Mouse (Mus musculus): Measurements from ENCODE around the gene Scly. TPM values are rescaled to one million over a fixed set of nuclear protein-coding genes. Genes with fewer than 3 reads are reported as not detected.

Gene Scly
- polyA plus RNA-seq, 1 experiment from 2014 or later: 37.0 TPM

DNA sequence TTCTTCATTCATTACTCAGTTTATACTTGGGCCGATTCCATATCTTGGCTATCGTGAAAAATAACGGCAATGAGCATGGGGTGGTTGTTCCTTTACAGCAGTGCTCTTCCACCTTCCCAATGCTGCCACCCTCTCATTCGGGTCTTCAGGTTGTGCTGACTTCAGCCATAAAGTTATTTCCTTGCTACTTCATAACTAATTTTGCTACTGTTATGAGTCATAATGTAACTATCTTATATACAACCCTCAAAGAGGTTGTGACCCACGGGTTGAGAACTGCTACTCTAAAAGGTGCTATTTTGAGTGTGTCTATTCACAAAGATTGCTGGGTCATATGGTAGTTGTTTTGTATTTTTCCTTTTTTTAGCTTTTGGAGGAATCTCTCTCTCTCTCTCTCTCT lies 38.3 kb upstream of the Scly start:
- WGBS: 83% methylated on average over 5 of the region's 5 CpGs
- H3K4me3 ChIP-seq (ENCODE audit: low read depth, low read length): no peak overlapping the region
- H3K4me2 ChIP-seq: no peak overlapping the region
- H3K9ac ChIP-seq (ENCODE audit: low read depth, low read length): no peak overlapping the region
- H3K27ac ChIP-seq (ENCODE audit: low read depth, low read length): no peak overlapping the region
- H3K4me1 ChIP-seq (replicated peaks; ENCODE audit: control insufficient read depth, insufficient read depth, low read length): no peaks in the 10 kb centered on the region; the same call in 1 of the 2 replicates
- H3K36me3 ChIP-seq (ENCODE audit: control insufficient read depth, insufficient read depth, low read length): no peaks in the 10 kb centered on the region
- H3K9me3 ChIP-seq (ENCODE audit: control insufficient read depth, low read length): no peaks in the 10 kb centered on the region
- no peaks in the 10 kb centered on the region for H3K27me3 ChIP-seq (replicated peaks; ENCODE audit: control insufficient read depth, insufficient read depth, low read length)
- DNase-seq (ENCODE audit: low spot score): no peak
- no peak for ATAC-seq (replicated peaks; ENCODE audit: low FRiP score)

- no peak overlapping the region for H3K27ac ChIP-seq (ENCODE audit: low read depth, low read length)
- 0 out of 2 replicates have a peak, but pooled peaks cover 2% of the 10 kb centered on the region for H3K36me3 ChIP-seq (ENCODE audit: control insufficient read depth, insufficient read depth, low read length)
- no peaks in the 10 kb centered on the region for H3K9me3 ChIP-seq (ENCODE audit: control insufficient read depth, low read length)
- DNase-seq (ENCODE audit: low spot score): no peak
- H3K4me2 ChIP-seq: no peak overlapping the region
- H3K4me1 ChIP-seq (replicated peaks; ENCODE audit: control insufficient read depth, insufficient read depth, low read length): no peaks in the 10 kb centered on the region; the same call in 1 of the 2 replicates
- no peaks in the 10 kb centered on the region for H3K27me3 ChIP-seq (replicated peaks; ENCODE audit: control insufficient read depth, insufficient read depth, low read length)
- WGBS: 94% methylated on average over 7 of the region's 7 CpGs
- no peak overlapping the region for H3K9ac ChIP-seq (ENCODE audit: low read depth, low read length)
- H3K4me3 ChIP-seq (ENCODE audit: low read depth, low read length): no peak overlapping the region
- no peak for ATAC-seq (replicated peaks; ENCODE audit: low FRiP score)
Observed at GRCm38 (mm10) chr1:91262508-91262907, 35.6 kb upstream of the Scly start.

DNA sequence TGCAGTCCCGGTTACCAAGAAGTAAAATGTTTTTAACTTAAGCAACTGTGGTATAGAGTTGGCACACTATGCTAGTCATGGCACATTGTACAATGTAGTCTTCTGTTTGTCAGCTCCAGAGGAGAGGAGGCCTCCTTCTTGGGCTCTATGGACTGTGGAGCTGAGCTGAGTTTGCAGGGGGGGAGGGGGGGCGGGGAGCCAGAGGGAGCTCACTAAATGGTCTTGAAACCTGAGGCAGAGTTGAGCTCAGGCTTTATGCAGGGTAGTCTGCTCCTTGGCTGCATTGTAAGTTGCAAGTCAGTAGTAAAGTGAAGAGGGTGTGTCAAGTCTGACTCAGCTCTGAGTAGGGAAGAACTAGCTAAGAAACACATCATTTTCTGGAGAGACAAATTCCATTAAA lies 25.9 kb upstream of the Scly start:
- DNase-seq (ENCODE audit: low spot score): peak; percentile 12
- Histone ChIP-seq H3K27me3 (replicated peaks; ENCODE audit: control insufficient read depth, insufficient read depth, low read length) (no peaks in the 10 kb centered on the region), H3K9me3 (ENCODE audit: control insufficient read depth, low read length) (no peaks in the 10 kb centered on the region), H3K36me3 (ENCODE audit: control insufficient read depth, insufficient read depth, low read length) (peaks cover 5% of the 10 kb centered on the region; the same call in 1 of the 2 replicates), H3K9ac (ENCODE audit: low read depth, low read length) (no peak overlapping the region), H3K4me1 (replicated peaks; ENCODE audit: control insufficient read depth, insufficient read depth, low read length) (no peaks in the 10 kb centered on the region), H3K4me2 (no peak overlapping the region), H3K4me3 (ENCODE audit: low read depth, low read length) (no peak overlapping the region), H3K27ac (ENCODE audit: low read depth, low read length) (no peak overlapping the region)
- no peak for ATAC-seq (replicated peaks; ENCODE audit: low FRiP score)
- 80% methylated on average over 2 of the region's 2 CpGs for WGBS

DNA sequence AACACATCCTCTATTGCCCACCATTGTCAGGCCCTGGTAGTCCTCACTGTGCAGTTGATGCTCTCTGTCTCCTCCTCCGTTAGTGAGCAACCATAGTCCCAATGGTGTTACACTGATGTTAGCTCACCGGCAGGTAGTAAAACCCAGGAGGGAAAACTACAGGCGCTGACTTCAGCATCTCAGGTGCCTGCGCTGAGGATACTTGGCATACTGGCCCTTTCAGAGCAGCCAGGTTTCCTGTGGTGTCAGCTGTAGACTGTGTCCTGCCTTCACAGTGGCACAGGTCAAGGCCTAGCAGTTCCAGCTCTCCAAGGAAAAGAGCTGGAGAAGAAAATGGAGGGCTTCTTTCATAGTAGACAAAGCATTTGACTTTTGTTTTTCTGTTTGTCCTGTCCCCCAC lies 21.6 kb upstream of the Scly start:
- Histone ChIP-seq H3K27ac (ENCODE audit: low read depth, low read length) (no peak overlapping the region), H3K9ac (ENCODE audit: low read depth, low read length) (no peak overlapping the region), H3K4me1 (replicated peaks; ENCODE audit: control insufficient read depth, insufficient read depth, low read length) (no peaks in the 10 kb centered on the region), H3K4me2 (no peak overlapping the region), H3K4me3 (ENCODE audit: low read depth, low read length) (no peak overlapping the region), H3K27me3 (replicated peaks; ENCODE audit: control insufficient read depth, insufficient read depth, low read length) (no peaks in the 10 kb centered on the region), H3K36me3 (ENCODE audit: control insufficient read depth, insufficient read depth, low read length) (peaks cover 13% of the 10 kb centered on the region), H3K9me3 (ENCODE audit: control insufficient read depth, low read length) (no peaks in the 10 kb centered on the region)
- WGBS: 88% methylated on average over 4 of the region's 4 CpGs
- no peak for ATAC-seq (replicated peaks; ENCODE audit: low FRiP score)
- peak; percentile 27 for DNase-seq (ENCODE audit: low spot score)

GRCm38 (mm10) chr1:91277480-91277879 lies 20.7 kb upstream of the Scly start:
- H3K27ac ChIP-seq (ENCODE audit: low read depth, low read length): no peak overlapping the region
- no peak for DNase-seq (ENCODE audit: low spot score)

DNA sequence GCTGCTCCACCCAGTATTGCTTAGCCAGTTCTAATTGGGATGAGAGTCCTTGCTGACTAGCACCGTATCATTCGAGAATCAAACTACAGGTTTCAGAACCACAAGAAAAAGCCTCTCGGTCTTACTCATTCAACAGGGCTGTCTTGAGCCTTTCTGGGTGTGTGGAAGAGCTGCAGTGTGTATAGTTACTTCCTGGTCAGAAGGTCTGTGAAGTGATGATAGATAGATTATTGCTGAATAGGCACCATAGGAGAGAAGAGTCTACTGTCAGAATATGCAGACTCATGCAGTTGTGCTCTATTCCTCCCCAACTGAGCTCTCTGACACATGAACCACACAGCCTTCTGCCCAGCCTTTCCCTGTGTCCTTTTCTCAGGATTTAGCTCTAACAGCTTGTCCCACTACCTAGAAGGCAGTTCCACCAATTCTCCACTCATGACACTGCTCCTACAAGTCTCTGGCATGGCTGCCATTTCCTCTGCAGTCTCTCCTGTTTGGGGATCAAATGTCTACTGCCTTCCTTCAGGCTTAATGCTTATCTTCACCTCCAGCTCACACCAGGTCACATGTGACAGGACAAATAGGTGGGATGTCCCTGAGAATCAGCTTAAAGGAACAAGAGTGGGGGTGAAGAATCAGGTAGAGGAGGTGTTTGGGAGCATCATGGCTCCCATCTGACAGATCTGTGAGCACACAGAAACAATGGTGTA lies 19.6 kb upstream of the Scly start:
- Histone ChIP-seq H3K27me3 (replicated peaks; ENCODE audit: control insufficient read depth, insufficient read depth, low read length) (no peaks in the 10 kb centered on the region), H3K4me2 (no peak overlapping the region), H3K9me3 (ENCODE audit: control insufficient read depth, low read length) (no peaks in the 10 kb centered on the region), H3K4me1 (replicated peaks; ENCODE audit: control insufficient read depth, insufficient read depth, low read length) (no peaks in the 10 kb centered on the region), H3K9ac (ENCODE audit: low read depth, low read length) (no peak overlapping the region), H3K27ac (ENCODE audit: low read depth, low read length) (no peak overlapping the region), H3K4me3 (ENCODE audit: low read depth, low read length) (no peak overlapping the region), H3K36me3 (ENCODE audit: control insufficient read depth, insufficient read depth, low read length) (peaks cover 16% of the 10 kb centered on the region)
- DNase-seq (ENCODE audit: low spot score): no peak
- peak; percentile 71 for ATAC-seq (replicated peaks; ENCODE audit: low FRiP score)
- 90% methylated on average over 3 of the region's 3 CpGs for WGBS

More at GRCm38 (mm10) chr1:91277480-91277879, 20.7 kb upstream of the Scly start:
- ATAC-seq (replicated peaks; ENCODE audit: low FRiP score): no peak
- Histone ChIP-seq H3K4me1 (replicated peaks; ENCODE audit: control insufficient read depth, insufficient read depth, low read length) (no peaks in the 10 kb centered on the region), H3K36me3 (ENCODE audit: control insufficient read depth, insufficient read depth, low read length) (peaks cover 13% of the 10 kb centered on the region), H3K9ac (ENCODE audit: low read depth, low read length) (no peak overlapping the region), H3K27me3 (replicated peaks; ENCODE audit: control insufficient read depth, insufficient read depth, low read length) (no peaks in the 10 kb centered on the region), H3K4me3 (ENCODE audit: low read depth, low read length) (no peak overlapping the region), H3K9me3 (ENCODE audit: control insufficient read depth, low read length) (no peaks in the 10 kb centered on the region), H3K4me2 (no peak overlapping the region)
- 70% methylated on average over 2 of the region's 2 CpGs for WGBS

GRCm38 (mm10) chr1:91279126-91279525 lies 19.0 kb upstream of the Scly start:
- DNase-seq (ENCODE audit: low spot score) (no peak), ATAC-seq (replicated peaks; ENCODE audit: low FRiP score) (no peak)
- Histone ChIP-seq H3K4me2 (no peak overlapping the region), H3K9ac (ENCODE audit: low read depth, low read length) (no peak overlapping the region), H3K36me3 (ENCODE audit: control insufficient read depth, insufficient read depth, low read length) (peaks cover 16% of the 10 kb centered on the region), H3K9me3 (ENCODE audit: control insufficient read depth, low read length) (no peaks in the 10 kb centered on the region), H3K27me3 (replicated peaks; ENCODE audit: control insufficient read depth, insufficient read depth, low read length) (no peaks in the 10 kb centered on the region), H3K27ac (ENCODE audit: low read depth, low read length) (no peak overlapping the region), H3K4me1 (replicated peaks; ENCODE audit: control insufficient read depth, insufficient read depth, low read length) (no peaks in the 10 kb centered on the region), H3K4me3 (ENCODE audit: low read depth, low read length) (no peak overlapping the region)
- 69% methylated on average over 1 of the region's 1 CpGs for WGBS

DNA sequence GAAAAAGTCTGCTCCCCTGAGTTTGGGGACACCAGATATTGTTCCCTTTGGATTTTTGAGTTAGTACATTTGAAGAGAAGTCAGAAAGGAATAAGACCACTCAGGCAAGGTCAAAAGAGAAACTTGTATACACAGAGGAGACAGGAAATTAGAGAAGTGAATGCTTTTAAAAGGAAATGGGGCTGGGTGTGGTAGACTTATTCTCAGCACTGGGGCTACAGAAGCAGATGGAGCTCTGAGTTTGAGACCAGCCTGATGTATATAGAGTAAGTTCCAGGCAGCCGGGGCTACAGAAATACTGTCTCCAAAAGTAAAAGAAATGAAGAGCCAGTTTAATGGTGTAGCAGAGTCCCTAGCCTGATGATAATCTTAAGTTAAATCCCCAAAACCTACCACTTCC lies 15.6 kb upstream of the Scly start:
- H3K9ac ChIP-seq (ENCODE audit: low read depth, low read length): no peak overlapping the region
- no peak overlapping the region for H3K4me2 ChIP-seq
- ATAC-seq (replicated peaks; ENCODE audit: low FRiP score): no peak
- WGBS: 80% methylated on average over 1 of the region's 1 CpGs
- H3K9me3 ChIP-seq (ENCODE audit: control insufficient read depth, low read length): no peaks in the 10 kb centered on the region
- no peak for DNase-seq (ENCODE audit: low spot score)
- no peaks in the 10 kb centered on the region for H3K4me1 ChIP-seq (replicated peaks; ENCODE audit: control insufficient read depth, insufficient read depth, low read length)
- H3K4me3 ChIP-seq (ENCODE audit: low read depth, low read length): no peak overlapping the region
- peaks cover 26% of the 10 kb centered on the region for H3K36me3 ChIP-seq (ENCODE audit: control insufficient read depth, insufficient read depth, low read length)
- H3K27me3 ChIP-seq (replicated peaks; ENCODE audit: control insufficient read depth, insufficient read depth, low read length): no peaks in the 10 kb centered on the region
- no peak overlapping the region for H3K27ac ChIP-seq (ENCODE audit: low read depth, low read length)

- WGBS: 95% methylated on average over 1 of the region's 1 CpGs
- Histone ChIP-seq H3K27me3 (replicated peaks; ENCODE audit: control insufficient read depth, insufficient read depth, low read length) (no peaks in the 10 kb centered on the region), H3K9ac (ENCODE audit: low read depth, low read length) (no peak overlapping the region), H3K4me2 (no peak overlapping the region), H3K4me1 (replicated peaks; ENCODE audit: control insufficient read depth, insufficient read depth, low read length) (no peaks in the 10 kb centered on the region), H3K27ac (ENCODE audit: low read depth, low read length) (no peak overlapping the region), H3K9me3 (ENCODE audit: control insufficient read depth, low read length) (no peaks in the 10 kb centered on the region), H3K36me3 (ENCODE audit: control insufficient read depth, insufficient read depth, low read length) (peaks cover 16% of the 10 kb centered on the region; the same call in 1 of the 2 replicates), H3K4me3 (ENCODE audit: low read depth, low read length) (no peak overlapping the region)
- no peak for DNase-seq (ENCODE audit: low spot score)
- no peak for ATAC-seq (replicated peaks; ENCODE audit: low FRiP score)
Observed at GRCm38 (mm10) chr1:91289375-91289774, 8.8 kb upstream of the Scly start.
